Mouse (Mus musculus) lung, postnatal 4 days (tissue): ENCODE measurements around the gene Zfp609.
A peak's percentile ranks its signal among the peaks of the same experiment; 100 is the strongest.

Experiments
- DNase-seq, 2 experiments: peaks; one replicate each; pipeline ENCODE4 v3.0.0; 2021

Gene Zfp609

DNA sequence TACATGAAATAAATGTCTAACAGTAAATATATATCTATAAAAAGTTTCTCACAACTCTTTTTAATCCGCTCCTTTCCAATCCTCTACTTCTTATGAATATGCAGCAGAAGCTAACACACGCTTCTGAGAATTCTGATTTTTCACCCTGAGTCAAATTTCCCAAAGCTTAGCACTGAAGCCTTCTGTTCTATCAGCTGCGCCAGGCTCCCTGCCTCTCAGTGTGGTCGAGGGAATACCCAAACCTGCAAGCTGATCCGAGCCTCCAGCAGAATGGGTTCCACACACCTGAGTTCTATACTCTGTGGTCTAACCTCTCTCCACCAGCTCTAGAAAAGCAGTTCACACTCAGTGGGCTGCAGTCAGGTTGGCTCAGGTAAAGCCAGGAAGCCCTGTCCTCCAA is 68.1 kb downstream of the Zfp609 start:
- DNase-seq: no peak

- DNase-seq: no peak
Measured at GRCm38 (mm10) chr9:65757826-65758225, 69.5 kb downstream of the Zfp609 start.

- DNase-seq: no peak
Measured at GRCm38 (mm10) chr9:65755673-65756375, 71.5 kb downstream of the Zfp609 start.

DNA sequence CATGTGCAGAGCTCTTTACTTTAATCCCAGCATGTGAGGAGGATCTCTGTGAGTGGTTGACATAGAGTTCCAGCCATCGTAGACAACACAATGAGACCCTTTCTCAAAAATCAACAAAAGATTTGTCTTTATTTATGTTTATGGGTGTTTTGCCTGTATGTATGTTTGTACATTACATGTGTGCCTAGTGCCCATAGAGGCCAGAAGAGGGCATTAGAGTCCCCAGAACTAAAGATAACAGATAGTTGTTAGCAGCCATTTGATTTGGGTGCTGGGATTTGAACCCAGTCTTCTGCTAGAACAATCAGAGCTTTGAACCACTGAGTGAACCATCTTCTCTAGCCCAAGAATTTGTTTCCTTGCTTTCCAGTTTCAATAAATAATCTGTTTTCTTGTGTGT is 72.2 kb downstream of the Zfp609 start:
- no peak for DNase-seq

- no peak for DNase-seq
Measured at GRCm38 (mm10) chr9:65752632-65753031, 74.7 kb downstream of the Zfp609 start.

DNA sequence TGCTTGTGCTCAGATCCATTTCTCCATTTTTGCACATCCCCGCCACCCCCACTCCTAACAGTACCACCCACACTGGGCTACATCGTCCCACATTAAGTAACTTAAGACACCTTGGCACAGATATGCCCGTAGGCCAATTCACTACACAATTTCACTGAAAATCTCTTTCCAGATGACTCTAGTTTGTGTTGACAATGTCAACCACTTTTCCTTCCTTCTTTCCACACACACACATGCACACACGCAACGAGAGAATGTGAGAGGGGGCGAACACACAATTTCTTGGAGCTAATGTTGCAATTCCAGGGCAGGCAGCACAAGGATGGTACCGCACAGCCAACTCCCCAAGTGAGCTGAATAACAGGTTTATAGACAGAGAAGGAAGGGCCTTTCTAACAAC is 75.5 kb downstream of the Zfp609 start:
- no peak for DNase-seq

- DNase-seq: no peak
Measured at GRCm38 (mm10) chr9:65748102-65748501, 79.3 kb downstream of the Zfp609 start.

DNA sequence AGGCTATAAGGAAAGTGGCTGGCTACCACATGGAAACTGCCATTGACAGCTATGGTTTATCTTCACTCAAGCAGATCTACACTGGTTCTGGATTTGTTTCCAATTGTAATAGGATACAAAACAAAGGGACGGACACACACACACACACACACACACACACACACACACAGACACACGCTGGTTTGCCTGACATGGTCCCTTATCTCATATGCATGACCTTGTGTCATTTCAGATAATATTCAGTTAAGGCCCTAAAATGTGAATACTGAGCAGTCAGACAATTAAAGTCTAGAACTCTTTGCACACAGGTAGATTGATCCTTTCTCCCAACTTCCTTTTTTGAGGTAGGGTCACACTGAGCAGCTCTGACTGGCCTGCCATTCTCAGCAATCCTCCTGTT is 80.9 kb downstream of the Zfp609 start:
- no peak for DNase-seq

DNA sequence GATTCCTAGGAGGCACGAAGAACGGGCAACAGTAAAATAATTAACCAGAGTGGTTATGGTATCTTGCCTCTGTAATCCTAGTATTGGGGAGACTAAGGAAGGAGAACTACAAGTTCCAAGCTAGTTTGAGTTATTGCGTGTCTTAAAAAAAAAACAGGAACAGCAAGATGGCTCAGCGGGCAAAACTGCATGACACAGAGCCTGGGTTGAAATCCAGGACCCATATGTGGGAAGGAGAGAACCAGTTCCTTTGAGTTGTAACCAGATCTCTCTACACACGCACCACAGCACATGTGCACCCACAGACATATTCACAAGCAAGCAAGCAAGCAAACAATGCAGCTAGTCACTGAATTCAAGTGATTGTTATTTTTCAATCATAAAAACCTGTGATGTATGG is 81.9 kb downstream of the Zfp609 start:
- DNase-seq: no peak

- DNase-seq: peak; percentile 60 to 79
Measured at GRCm38 (mm10) chr9:65744171-65745082, 82.9 kb downstream of the Zfp609 start.

GRCm38 (mm10) chr9:65743809-65744170 is 83.6 kb downstream of the Zfp609 start:
- DNase-seq: no peak

DNA sequence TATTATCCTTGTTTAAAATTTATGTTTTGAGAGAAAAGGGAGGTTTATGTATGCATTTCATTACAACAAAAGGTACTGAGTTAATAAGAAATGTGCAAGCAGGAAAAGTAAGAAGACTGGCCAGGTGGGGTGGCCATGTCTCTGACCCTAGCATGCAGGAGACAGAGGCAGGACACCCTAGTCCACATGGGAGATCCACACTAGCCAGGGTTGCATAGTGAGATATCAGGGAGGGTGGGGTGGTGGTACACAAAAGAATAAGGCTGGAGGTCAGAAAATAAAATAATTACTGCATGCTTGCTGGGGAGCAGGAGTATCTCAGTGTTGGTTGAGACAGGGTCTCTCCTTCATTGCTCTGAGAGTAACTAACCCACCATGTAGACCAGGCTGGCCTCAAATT is 84.0 kb downstream of the Zfp609 start:
- DNase-seq: no peak

- DNase-seq: no peak
Measured at GRCm38 (mm10) chr9:65742777-65743176, 84.6 kb downstream of the Zfp609 start.

GRCm38 (mm10) chr9:65741066-65741852 is 86.1 kb downstream of the Zfp609 start:
- no peak for DNase-seq

DNA sequence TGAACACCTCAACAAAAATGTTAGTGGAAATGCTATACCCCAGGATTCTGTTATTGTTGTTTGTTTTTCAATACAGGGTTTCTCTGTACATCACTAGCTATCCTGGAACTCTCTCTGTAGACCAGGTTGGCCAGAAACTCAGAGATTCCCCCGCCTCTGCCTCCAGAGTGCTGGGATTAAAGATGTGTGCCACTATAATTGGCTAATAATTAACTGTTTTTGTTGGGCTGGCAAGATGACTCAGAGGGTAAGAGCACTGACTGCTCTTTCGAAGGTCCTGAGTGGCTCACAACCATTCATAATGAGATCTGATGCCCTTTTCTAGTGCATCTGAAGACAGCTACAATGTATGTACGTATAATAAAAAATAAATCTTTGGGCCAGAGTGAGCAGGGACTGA is 92.4 kb downstream of the Zfp609 start:
- DNase-seq: no peak

- no peak for DNase-seq
Measured at GRCm38 (mm10) chr9:65728588-65728987, 98.8 kb downstream of the Zfp609 start.

DNA sequence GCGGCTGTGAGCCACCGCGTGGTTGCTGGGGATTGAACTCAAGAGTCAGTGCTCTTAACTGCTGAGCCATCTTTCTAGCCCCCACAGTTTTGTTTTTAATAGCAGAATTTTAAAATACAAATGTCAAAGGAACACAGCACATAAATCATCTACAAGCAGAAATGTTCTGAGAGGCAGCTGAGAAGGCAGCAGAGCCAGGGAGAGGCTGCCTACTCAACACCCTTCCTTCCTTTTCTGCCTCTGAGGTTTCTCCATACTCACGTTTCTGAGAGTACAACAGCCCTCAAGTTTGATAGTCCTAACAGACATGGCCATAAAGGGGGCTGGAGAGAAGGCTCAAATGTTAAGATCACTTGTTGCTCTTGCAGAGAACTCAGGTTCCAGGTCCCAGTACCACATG is 99.9 kb downstream of the Zfp609 start:
- DNase-seq: no peak

- DNase-seq: no peak
Measured at GRCm38 (mm10) chr9:65726431-65726830, 100.9 kb downstream of the Zfp609 start.

- DNase-seq: no peak
Measured at GRCm38 (mm10) chr9:65725291-65725622, 102.1 kb downstream of the Zfp609 start.

- peak in 1 of 2 experiments; percentile 26 for DNase-seq
Measured at GRCm38 (mm10) chr9:65724471-65725290, 102.7 kb downstream of the Zfp609 start.

GRCm38 (mm10) chr9:65721161-65721566 is 106.2 kb downstream of the Zfp609 start:
- no peak for DNase-seq

DNA sequence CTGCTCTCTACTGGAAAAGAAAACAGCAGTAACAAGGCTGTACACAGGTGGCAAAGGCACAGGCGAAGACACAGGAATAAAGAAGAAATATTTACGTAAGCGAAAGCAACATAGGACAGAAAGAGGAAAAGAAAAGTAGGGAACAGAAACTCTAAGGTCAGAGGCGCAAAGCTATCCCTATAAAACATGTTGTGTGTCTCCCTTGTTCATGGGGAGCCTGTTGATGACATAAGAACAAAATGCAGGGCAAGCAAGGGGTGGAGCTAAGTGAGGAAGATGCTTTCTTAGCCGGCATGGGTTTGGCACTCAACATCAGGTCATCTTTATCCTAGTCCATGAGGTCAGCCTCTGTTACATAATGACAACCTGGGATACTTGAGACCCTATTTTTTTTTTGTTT is 109.2 kb downstream of the Zfp609 start:
- no peak for DNase-seq
